Mouse (Mus musculus) limb, embryonic 13.5 days (tissue): ENCODE results near the gene Abcg4. TPM values are rescaled to one million over a fixed set of nuclear protein-coding genes. Genes with fewer than 3 reads are reported as not detected.

ENCODE experiments used
- ATAC-seq: fragments of 200-750 bp; cut with Nextera tagmentation; 2 replicates; pipeline ENCODE4 v1.8.0; 2017; ENCODE audit warnings: low read depth, moderate number of reproducible peaks, moderate TSS enrichment; ENCODE audit not compliant: low FRiP score
- H3K27ac ChIP-seq: fragments of 300-500 bp; sonication (generic); 2 replicates; pipeline ENCODE4 v1.5.1; 2015; ENCODE audit warnings: inconsistent platforms, mild to moderate bottlenecking, moderate library complexity
- H3K27me3 ChIP-seq: fragments of 300-500 bp; sonication (generic); 2 replicates; pipeline ENCODE4 v1.6.1; 2015; ENCODE audit warnings: mild to moderate bottlenecking, inconsistent platforms
- H3K36me3 ChIP-seq: fragments of 300-500 bp; sonication (generic); 2 replicates; pipeline ENCODE4 v1.6.1; 2015; ENCODE audit warnings: inconsistent platforms, mild to moderate bottlenecking, moderate library complexity
- H3K4me1 ChIP-seq: fragments of 300-500 bp; sonication (generic); 2 replicates; pipeline ENCODE4 v1.6.1; 2015; ENCODE audit warnings: inconsistent platforms
- H3K4me2 ChIP-seq: fragments of 300-500 bp; sonication (generic); replicated peaks from 2 replicates; pipeline ENCODE4 v1.6.1; 2015; ENCODE audit warnings: inconsistent platforms, mild to moderate bottlenecking, moderate library complexity
- H3K4me3 ChIP-seq: fragments of 300-500 bp; sonication (generic); 2 replicates; pipeline ENCODE4 v1.5.1; 2015; ENCODE audit warnings: moderate library complexity, mild to moderate bottlenecking, inconsistent platforms
- H3K9ac ChIP-seq: fragments of 300-500 bp; sonication (generic); 2 replicates; pipeline ENCODE4 v1.6.1; 2015; ENCODE audit warnings: mild to moderate bottlenecking, inconsistent platforms
- H3K9me3 ChIP-seq: fragments of 300-500 bp; sonication (generic); 2 replicates; pipeline ENCODE4 v1.6.1; 2016; ENCODE audit warnings: inconsistent platforms
- WGBS: fragments of 180-500 bp; shearing (Covaris S2); methylation state at CpG from one replicate; pipeline ENCODE4 v1.1.7; 2015; 5-methylcytosine and 5-hydroxymethylcytosine counted together
- polyA plus RNA-seq: library from polyadenylated mRNA; unstranded; fragments of >200 nt; fragmentation: Nextera tagmentation; extraction: Ambion mirVana; gene quantifications from 2 replicates; pipeline ENCODE4 v1.2.1, GENCODE M21; 2015

Gene Abcg4
- polyA plus RNA-seq, 1 experiment from 2014 or later, result 7.3 TPM

DNA sequence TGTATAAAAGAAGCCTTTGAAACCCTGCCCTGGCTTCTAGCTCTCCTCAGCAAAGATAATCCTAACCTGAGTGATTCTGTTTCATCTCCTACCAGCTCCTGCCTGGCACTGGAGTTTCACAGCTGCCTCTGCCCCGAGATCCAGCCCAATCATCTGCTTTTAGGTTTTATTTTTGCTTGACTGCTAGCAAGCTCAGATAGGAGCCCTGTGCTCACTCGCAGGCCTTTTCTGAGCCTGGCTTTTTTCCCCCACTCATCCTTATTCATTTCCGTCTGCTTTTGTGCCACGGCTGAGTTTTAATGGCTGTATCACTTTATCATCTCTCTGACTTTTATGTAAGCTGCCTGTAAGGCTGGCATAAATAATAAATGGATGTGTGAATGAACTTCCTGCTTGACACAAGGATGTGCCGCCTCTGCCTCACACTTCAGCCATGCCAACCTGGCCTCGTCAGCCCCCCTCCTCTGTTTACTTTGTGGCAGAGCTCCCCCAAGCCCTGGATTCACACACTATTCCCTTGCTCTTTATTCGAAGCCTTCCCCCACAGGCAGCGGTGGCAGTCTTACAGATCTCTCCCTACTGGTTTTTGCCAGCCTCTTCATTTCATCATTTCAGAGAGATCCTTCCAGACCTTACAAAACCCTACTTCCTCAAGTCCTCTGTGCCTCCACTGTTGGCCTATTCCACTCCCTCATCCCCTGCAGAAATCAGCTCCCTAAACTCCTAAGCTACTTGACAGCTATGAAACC lies 21.8 kb downstream of the Abcg4 start:
- peak overlapping the region; percentile 82 for H3K4me2 ChIP-seq
- peak overlapping the region; percentile 90 for H3K9ac ChIP-seq
- H3K4me3 ChIP-seq, result peak overlapping the region; percentile 57; the same call in 1 of the 2 replicates
- H3K36me3 ChIP-seq, result peaks cover 14% of the 10 kb centered on the region
- H3K4me1 ChIP-seq, result peaks cover 16% of the 10 kb centered on the region
- WGBS, result 63% methylated on average over 8 of the region's 8 CpGs
- 0 out of 2 replicates have a peak overlapping the region, but pooled peaks have one; percentile 75 for H3K27ac ChIP-seq
- H3K27me3 ChIP-seq, result no peaks in the 10 kb centered on the region
- H3K9me3 ChIP-seq, result no peaks in the 10 kb centered on the region
- ATAC-seq, result no peak

DNA sequence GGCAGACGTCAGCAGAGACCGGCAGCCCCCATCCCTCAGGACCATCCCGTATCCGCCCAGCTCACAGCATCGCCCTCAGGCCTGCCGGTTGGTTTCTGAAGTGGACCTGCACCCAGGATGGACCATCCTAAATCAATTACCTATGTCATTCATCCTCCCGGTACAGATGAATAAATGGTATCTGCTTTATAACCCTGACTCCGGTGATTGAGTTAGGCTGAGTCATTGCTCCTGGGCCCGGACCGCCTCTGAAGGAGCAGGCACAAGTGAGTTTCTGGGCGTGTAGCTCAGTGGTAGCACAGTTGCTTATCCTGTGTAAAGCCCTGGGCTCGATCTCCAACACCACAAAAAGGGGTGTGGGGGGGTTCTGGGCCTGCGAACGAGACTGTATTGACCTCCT lies 27.0 kb downstream of the Abcg4 start:
- Histone ChIP-seq H3K27me3 (no peaks in the 10 kb centered on the region), H3K4me2 (no peak overlapping the region), H3K9me3 (no peaks in the 10 kb centered on the region), H3K4me3 (no peak overlapping the region), H3K36me3 (peaks cover 18% of the 10 kb centered on the region), H3K27ac (no peak overlapping the region), H3K9ac (peak overlapping the region; percentile 36; the same call in 1 of the 2 replicates), H3K4me1 (no peaks in the 10 kb centered on the region; the same call in 1 of the 2 replicates)
- ATAC-seq, result no peak
- WGBS, result 84% methylated on average over 14 of the region's 14 CpGs

DNA sequence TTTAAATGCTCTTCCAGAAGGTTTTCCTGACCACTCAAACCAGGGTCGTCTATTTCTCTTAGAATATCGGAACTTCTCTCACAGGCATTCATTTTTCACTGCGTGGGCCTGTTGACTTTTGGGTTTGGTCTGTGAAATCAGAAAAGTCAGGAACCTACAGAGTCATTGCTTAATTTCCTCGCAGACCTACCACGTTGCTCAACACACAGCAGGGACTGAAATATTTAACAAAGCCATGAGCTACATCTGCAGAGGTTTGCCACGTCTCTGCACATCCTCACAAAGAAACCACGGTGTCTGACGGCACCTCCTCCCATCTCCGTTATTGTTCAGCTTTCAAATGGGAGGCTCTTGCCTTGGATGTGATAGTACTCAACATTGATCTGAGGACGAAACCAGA lies 29.4 kb downstream of the Abcg4 start:
- Histone ChIP-seq H3K27ac (no peak overlapping the region), H3K9ac (no peak overlapping the region), H3K36me3 (peaks cover 18% of the 10 kb centered on the region), H3K4me3 (no peak overlapping the region), H3K27me3 (no peaks in the 10 kb centered on the region), H3K9me3 (no peaks in the 10 kb centered on the region), H3K4me2 (no peak overlapping the region), H3K4me1 (peaks cover 19% of the 10 kb centered on the region)
- 82% methylated on average over 10 of the region's 10 CpGs for WGBS
- no peak for ATAC-seq

DNA sequence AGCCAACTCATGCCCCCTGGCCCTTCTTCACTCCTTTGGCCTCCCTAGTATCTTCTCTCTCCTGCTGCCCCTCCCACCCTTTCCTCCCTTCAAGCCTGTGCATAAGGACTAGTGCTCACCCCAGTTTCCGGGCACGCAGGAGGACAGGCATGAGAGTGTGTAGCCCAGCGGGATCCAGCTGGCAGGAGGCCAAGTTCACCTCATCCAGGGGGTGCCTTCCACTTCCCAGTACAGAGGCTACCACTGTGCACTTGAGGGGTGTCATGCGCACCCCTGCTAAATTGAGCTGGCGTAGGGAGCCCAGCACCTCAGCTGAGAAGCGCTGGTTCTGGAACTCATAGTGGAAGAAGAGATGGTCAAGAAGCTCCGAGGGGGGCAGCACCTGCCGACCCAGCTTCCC lies 32.2 kb downstream of the Abcg4 start:
- no peak for ATAC-seq
- peaks cover 4% of the 10 kb centered on the region; the same call in 1 of the 2 replicates for H3K36me3 ChIP-seq
- peaks cover 29% of the 10 kb centered on the region for H3K4me1 ChIP-seq
- no peaks in the 10 kb centered on the region for H3K9me3 ChIP-seq
- no peaks in the 10 kb centered on the region for H3K27me3 ChIP-seq
- no peak overlapping the region for H3K27ac ChIP-seq
- no peak overlapping the region for H3K4me3 ChIP-seq
- WGBS, result 80% methylated on average over 8 of the region's 8 CpGs
- no peak overlapping the region for H3K9ac ChIP-seq
- no peak overlapping the region for H3K4me2 ChIP-seq

DNA sequence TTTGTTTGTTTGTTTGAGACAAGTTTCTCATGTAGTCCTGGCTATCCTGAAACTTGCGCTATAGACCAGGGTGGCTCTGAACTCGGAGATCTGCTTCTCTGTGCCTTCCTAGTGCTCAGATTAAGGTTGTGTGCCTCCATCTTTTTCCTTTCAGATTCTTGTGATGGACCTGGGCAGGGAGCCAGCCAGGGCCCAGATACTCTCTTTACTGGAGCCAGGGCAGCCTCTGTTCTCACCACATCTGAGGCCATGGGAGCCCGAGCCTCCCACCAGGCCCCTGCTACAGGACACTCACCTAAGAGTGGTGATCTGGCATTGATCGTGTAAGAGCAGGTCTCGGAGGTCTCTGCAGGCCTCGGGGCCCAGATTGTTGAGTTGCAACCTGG lies 33.3 kb downstream of the Abcg4 start:
- ATAC-seq, result no peak
- WGBS, result 38% methylated on average over 6 of the region's 6 CpGs

DNA sequence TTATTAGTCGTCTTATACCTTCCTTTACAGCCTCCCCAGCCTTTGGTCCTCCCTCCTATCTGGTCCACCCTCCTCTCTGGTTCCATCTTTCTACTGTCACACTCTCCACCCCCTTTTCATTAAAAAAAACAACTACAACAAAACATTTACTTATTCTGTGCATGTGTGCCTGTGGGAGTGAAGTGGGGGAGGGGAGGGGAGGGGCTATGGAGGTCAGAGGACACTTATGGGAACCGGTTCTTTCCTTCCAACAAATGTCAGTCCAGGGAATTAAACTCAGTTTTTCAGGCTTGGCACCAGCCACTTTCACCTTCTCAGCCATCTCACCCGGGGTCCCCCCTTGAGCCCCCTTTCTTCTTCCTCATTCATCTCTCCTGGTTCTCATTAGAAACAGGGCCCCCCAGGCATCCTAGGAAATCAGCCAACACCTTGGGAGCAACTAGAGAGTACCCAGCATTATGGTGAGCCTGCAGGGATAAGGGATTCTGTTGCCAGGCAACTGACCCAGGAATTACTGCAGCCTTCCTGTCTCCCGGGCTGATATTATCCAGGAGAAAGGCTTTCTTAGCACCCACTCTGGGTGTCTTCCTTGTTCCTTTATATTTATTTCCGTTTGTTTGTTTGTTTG lies 33.8 kb downstream of the Abcg4 start:
- 10% methylated on average over 5 of the region's 5 CpGs for WGBS
- peak overlapping the region; percentile 58; the same call in 1 of the 2 replicates for H3K27ac ChIP-seq

More for the DNA sequence above, 33.3 kb downstream of the Abcg4 start:
- Histone ChIP-seq H3K27me3 (no peaks in the 10 kb centered on the region), H3K4me1 (peaks cover 29% of the 10 kb centered on the region), H3K9ac (0 out of 2 replicates have a peak overlapping the region, but pooled peaks have one; percentile 25), H3K4me2 (no peak overlapping the region), H3K27ac (peak overlapping the region; percentile 58), H3K9me3 (no peaks in the 10 kb centered on the region), H3K4me3 (no peak overlapping the region), H3K36me3 (peaks cover 4% of the 10 kb centered on the region; the same call in 1 of the 2 replicates)

DNA sequence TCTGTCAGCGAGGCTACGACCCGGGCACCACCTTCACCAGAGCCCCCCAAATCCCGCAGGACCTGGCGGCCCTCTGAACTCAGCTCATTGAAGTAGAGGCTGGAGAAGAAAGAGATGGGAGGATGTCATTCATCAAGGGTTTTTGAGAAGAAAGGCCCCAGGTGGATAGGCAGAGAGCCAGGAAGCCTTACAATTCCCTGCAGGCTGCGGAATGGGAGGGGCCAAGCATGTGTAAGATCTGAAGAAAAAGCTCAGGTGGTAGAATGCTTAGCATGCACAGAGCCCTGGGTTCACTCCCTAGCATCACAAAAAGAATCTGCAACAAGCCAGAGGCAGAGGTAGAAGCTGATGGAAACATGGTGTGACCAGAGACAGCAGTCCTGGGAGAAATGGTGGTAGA lies 35.0 kb downstream of the Abcg4 start:
- H3K4me2 ChIP-seq, result no peak overlapping the region
- peaks cover 32% of the 10 kb centered on the region for H3K4me1 ChIP-seq
- 73% methylated on average over 6 of the region's 6 CpGs for WGBS
- no peak for ATAC-seq
- H3K27ac ChIP-seq, result 0 out of 2 replicates have a peak overlapping the region, but pooled peaks have one; percentile 7
- H3K27me3 ChIP-seq, result no peaks in the 10 kb centered on the region
- H3K9me3 ChIP-seq, result no peaks in the 10 kb centered on the region
- H3K9ac ChIP-seq, result no peak overlapping the region
- H3K36me3 ChIP-seq, result peaks cover 4% of the 10 kb centered on the region; the same call in 1 of the 2 replicates
- H3K4me3 ChIP-seq, result no peak overlapping the region

More for the DNA sequence above, 33.8 kb downstream of the Abcg4 start:
- peaks cover 29% of the 10 kb centered on the region for H3K4me1 ChIP-seq
- H3K4me3 ChIP-seq, result no peak overlapping the region
- H3K9ac ChIP-seq, result no peak overlapping the region
- no peak overlapping the region for H3K4me2 ChIP-seq
- H3K27me3 ChIP-seq, result no peaks in the 10 kb centered on the region
- peaks cover 4% of the 10 kb centered on the region; the same call in 1 of the 2 replicates for H3K36me3 ChIP-seq
- H3K9me3 ChIP-seq, result no peaks in the 10 kb centered on the region
- ATAC-seq, result peak; percentile 62; the same call in 1 of the 2 replicates

DNA sequence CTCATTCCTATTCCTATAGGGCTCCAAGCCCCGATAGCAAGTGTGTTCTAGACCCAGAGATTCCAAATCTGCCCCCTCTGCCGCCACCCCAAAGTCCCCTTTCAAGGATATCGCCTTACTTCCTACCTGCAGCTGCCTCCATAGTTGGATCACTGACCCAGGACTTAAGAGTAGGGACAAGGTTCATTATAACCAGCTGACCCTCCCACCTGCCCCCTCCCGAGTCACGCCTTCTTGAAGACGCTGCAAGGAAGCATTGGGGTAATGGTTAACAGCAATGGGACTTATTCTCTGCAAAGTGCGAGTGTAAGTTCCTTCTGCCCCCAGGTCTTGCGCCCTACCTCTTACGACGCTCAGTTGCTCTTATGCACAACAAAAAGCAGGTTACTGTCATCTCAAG lies 37.1 kb downstream of the Abcg4 start, which contains the start of gene Pdzd3:
Gene Pdzd3, minus strand, starts transcription at position 158 of the 400 bp plus-strand sequence.
- Histone ChIP-seq H3K9ac (no peak within 1 kb of the TSS), H3K4me1 (peaks cover 32% of the 10 kb centered on the region), H3K27ac (no peak within 1 kb of the TSS), H3K9me3 (no peaks in the 10 kb centered on the region), H3K27me3 (no peaks in the 10 kb centered on the region), H3K4me2 (no peak within 1 kb of the TSS), H3K4me3 (no peak within 1 kb of the TSS), H3K36me3 (no peaks in the 10 kb centered on the region; the same call in 1 of the 2 replicates)
- ATAC-seq, result no peak
- 79% methylated on average over 10 of the region's 10 CpGs for WGBS

DNA sequence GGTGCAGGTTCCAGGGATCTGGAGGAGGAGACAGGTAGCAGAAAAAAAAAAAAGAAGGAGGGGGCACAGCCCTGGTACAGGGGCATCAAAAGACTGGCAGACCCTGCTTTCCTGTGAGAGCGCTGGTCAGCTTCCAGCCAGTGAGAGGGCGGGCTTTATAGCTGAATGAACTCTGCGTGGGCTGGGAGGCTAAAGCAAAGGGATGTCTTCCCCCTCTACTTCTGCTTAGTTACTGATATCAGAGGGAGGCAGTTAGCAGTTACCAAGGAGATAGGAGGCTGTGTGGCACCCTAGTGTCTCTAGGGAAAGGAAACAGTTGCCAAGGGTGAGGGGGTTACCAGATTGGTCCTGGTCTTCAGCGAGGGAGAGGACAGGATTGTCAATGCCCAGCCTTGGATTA lies 38.0 kb downstream of the Abcg4 start:
- no peak overlapping the region for H3K9ac ChIP-seq
- no peak for ATAC-seq
- H3K27me3 ChIP-seq, result no peaks in the 10 kb centered on the region
- no peak overlapping the region for H3K4me2 ChIP-seq
- H3K4me1 ChIP-seq, result peaks cover 27% of the 10 kb centered on the region
- WGBS, result 76% methylated on average over 4 of the region's 4 CpGs
- H3K9me3 ChIP-seq, result no peaks in the 10 kb centered on the region
- H3K27ac ChIP-seq, result no peak overlapping the region
- H3K36me3 ChIP-seq, result no peaks in the 10 kb centered on the region; the same call in 1 of the 2 replicates
- no peak overlapping the region for H3K4me3 ChIP-seq

DNA sequence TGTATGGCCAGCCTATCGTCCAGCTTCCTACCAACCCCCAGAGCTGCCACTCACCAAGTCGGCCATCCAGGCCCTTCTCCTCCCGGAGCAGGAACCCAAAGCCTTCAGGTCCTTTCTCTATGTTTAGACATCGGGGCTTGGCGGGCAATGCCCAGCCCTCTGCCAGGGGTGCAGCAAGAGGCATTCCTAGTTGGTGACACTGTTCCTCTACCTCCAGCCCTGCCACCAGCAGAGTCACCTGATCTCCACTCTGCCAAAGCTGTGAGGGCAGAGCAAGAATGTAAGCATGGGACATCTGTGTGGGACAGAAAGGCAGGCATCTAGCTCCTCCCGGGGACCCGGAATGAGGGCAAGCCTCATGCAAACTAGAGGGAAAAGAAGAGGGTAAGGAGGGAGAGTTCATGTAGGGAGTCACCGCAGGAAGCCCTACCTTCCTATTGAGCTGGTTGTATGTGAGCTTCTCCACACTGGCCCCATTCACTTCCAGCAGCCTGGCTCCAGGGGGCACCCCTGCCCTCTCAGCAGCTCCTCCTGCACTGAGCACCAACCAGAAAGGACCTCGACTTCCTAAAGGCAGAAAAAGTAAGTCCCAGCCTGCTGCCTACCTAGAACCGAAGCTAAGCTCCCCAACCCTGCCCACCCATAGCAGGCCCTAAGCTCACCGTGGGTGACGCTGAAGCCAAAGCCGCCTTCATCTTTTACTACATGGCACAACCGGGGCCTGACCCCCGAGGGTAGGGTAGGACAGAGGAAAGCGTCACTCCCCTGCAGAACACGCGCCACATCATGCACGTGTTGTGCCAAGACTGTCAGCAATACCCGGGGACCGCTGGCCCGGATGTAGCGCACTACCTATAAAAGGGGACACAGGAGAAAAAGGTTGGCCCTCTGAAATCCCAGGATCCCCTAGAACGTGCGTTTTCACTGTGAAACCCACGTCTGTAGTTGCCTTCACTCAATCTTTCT lies 39.0 kb downstream of the Abcg4 start:
- ATAC-seq, result peak; percentile 78; the same call in 1 of the 2 replicates
- H3K4me3 ChIP-seq, result no peak overlapping the region
- 48% methylated on average over 26 of the region's 26 CpGs for WGBS

DNA sequence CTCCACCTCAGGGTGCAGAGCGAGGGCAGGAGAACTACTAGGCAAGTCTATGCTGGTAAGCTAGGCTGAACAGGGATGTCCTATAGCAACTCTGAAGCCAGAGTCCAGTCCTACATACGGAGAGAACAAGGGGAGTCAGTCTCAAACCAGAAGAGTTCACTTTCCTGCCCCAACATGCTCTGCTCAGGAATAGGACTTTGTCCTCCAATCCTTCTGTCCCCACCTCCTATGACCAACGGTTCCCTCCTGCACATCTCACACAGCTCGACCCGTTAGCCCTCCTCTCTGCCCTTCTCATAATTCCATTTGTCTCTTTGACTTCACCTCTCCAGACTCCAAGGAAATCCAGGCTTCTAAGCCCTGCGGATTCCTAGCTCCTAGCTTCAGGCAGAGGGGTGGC lies 40.5 kb downstream of the Abcg4 start:
- Histone ChIP-seq H3K4me1 (peaks cover 4% of the 10 kb centered on the region; the same call in 1 of the 2 replicates), H3K4me3 (no peak overlapping the region), H3K27ac (no peak overlapping the region), H3K9ac (no peak overlapping the region), H3K36me3 (no peaks in the 10 kb centered on the region; the same call in 1 of the 2 replicates), H3K4me2 (no peak overlapping the region), H3K27me3 (no peaks in the 10 kb centered on the region), H3K9me3 (no peaks in the 10 kb centered on the region)
- WGBS, result 75% methylated on average over 6 of the region's 6 CpGs
- ATAC-seq, result no peak

More for the DNA sequence above, 39.0 kb downstream of the Abcg4 start:
- Histone ChIP-seq H3K27ac (no peak overlapping the region), H3K4me1 (peaks cover 18% of the 10 kb centered on the region), H3K9ac (no peak overlapping the region; the same call in 1 of the 2 replicates), H3K36me3 (no peaks in the 10 kb centered on the region; the same call in 1 of the 2 replicates), H3K27me3 (no peaks in the 10 kb centered on the region), H3K9me3 (no peaks in the 10 kb centered on the region), H3K4me2 (no peak overlapping the region; the same call in 1 of the 2 replicates)
